Mouse (Mus musculus) heart, postnatal 10 days (tissue): ENCODE data around the gene Glrp1. TPM values are rescaled to one million over a fixed set of nuclear protein-coding genes. Genes with fewer than 3 reads are reported as not detected.
A peak's percentile ranks its signal among the peaks of the same experiment; 100 is the strongest.

Source experiments
- DNase-seq, 2 experiments: peaks; one replicate each; pipeline ENCODE4 v3.0.0; 2021
- intact Hi-C: fragments of 180-260 bp; cut with DNase I; formaldehyde crosslinking; loops from one replicate; pipeline ENCODE4 v1.15.1; 2025
- total RNA-seq, 2 experiments: library from RNA; stranded (reverse); gene quantifications; 2 replicates each; pipeline ENCODE4 v1.2.3; 2021

The Glrp1 gene
- total RNA-seq, 2 experiments from 2014 or later, result 0.12 TPM; not detected in 1

GRCm38 (mm10) chr1:88465722-88466121 lies 44.1 kb downstream of the Glrp1 start:
- no peak for DNase-seq
- intact Hi-C loops, result loop anchor here (2.0 kb wide), 1 partner anchor 239 kb away; no protein-coding TSS in a partner anchor

- intact Hi-C loops, result loop anchor here (2.0 kb wide), 1 partner anchor 240 kb away; no protein-coding TSS in a partner anchor
- no peak for DNase-seq
Observed at GRCm38 (mm10) chr1:88464109-88464905, 45.6 kb downstream of the Glrp1 start.

GRCm38 (mm10) chr1:88463241-88463640 lies 46.6 kb downstream of the Glrp1 start:
- no peak for DNase-seq
- intact Hi-C loops, result no loop called here

GRCm38 (mm10) chr1:88462484-88462883 lies 47.4 kb downstream of the Glrp1 start:
- intact Hi-C loops, result no loop called here
- DNase-seq, result no peak

- no peak for DNase-seq
- intact Hi-C loops, result no loop called here
Observed at GRCm38 (mm10) chr1:88461096-88461495, 48.8 kb downstream of the Glrp1 start.

- intact Hi-C loops, result no loop called here
- DNase-seq, result no peak
Observed at GRCm38 (mm10) chr1:88459655-88460054, 50.2 kb downstream of the Glrp1 start.

GRCm38 (mm10) chr1:88459196-88459595 lies 50.7 kb downstream of the Glrp1 start:
- DNase-seq, result no peak
- intact Hi-C loops, result no loop called here

GRCm38 (mm10) chr1:88456451-88457072 lies 53.3 kb downstream of the Glrp1 start:
- peak; percentile 83 to 85 for DNase-seq
- intact Hi-C loops, result loop anchor here (1.0 to 2.0 kb wide), 3 partner anchors 32 to 250 kb away; no protein-coding TSS in a partner anchor

GRCm38 (mm10) chr1:88455761-88456160 lies 54.1 kb downstream of the Glrp1 start:
- intact Hi-C loops, result loop anchor here (1.0 to 2.0 kb wide), 3 partner anchors 31 to 251 kb away; no protein-coding TSS in a partner anchor
- DNase-seq, result no peak

- intact Hi-C loops, result no loop called here
- DNase-seq, result no peak
Observed at GRCm38 (mm10) chr1:88454703-88455102, 55.2 kb downstream of the Glrp1 start.

- intact Hi-C loops, result no loop called here
- DNase-seq, result no peak
Observed at GRCm38 (mm10) chr1:88452198-88452597, 57.7 kb downstream of the Glrp1 start.

- intact Hi-C loops, result no loop called here
- DNase-seq, result no peak
Observed at GRCm38 (mm10) chr1:88450668-88451067, 59.2 kb downstream of the Glrp1 start.

Other genes with a start within 250 kb of the Glrp1 start
- gene Hjurp, start 232.4 kb downstream of the Glrp1 start, total RNA-seq, result 10 to 100 TPM; 43.5 to 44.5 TPM
- not detected for gene Trpm8, start 232.4 kb downstream of the Glrp1 start, total RNA-seq
- gene Spp2, start 103.1 kb downstream of the Glrp1 start, total RNA-seq, result not detected
- gene Arl4c, start 192.2 kb upstream of the Glrp1 start, total RNA-seq, result 10 to 100 TPM; 18.8 to 21.0 TPM